Mouse (Mus musculus): ENCODE data around the gene Edar. TPM values are rescaled to one million over a fixed set of nuclear protein-coding genes. Genes with fewer than 3 reads are reported as not detected.

Edar gene
- 0.12 and 0.18 TPM in 2 replicates for polyA plus RNA-seq (2015; fragmentation: Nextera tagmentation; extraction: Ambion mirVana)

GRCm38 (mm10) chr10:58675533-58675932 is at the start of gene Edar:
TSS of gene Edar (minus strand) at chr10:58675654.

GRCm38 (mm10) chr10:58718110-58718509 is 42.7 kb upstream of the Edar start, which contains the start of gene Gm17542:
TSS of gene Gm17542 (minus strand) at chr10:58718210.

Other genes starting within 250 kb of the Edar start
- 10.9 and 13.3 TPM in 2 replicates for gene Ranbp2, start 228.7 kb downstream of the Edar start, polyA plus RNA-seq (2015; fragmentation: Nextera tagmentation; extraction: Ambion mirVana)
- gene Ccdc138, start 177.7 kb downstream of the Edar start, polyA plus RNA-seq (2015; fragmentation: Nextera tagmentation; extraction: Ambion mirVana) = 2.1 and 2.5 TPM in 2 replicates
- not detected in 2 replicates for gene Gm17542, start 42.6 kb upstream of the Edar start, polyA plus RNA-seq (2015; fragmentation: Nextera tagmentation; extraction: Ambion mirVana)
- gene Sh3rf3, start 137.7 kb upstream of the Edar start, polyA plus RNA-seq (2015; fragmentation: Nextera tagmentation; extraction: Ambion mirVana) = 0.73 and 1.1 TPM in 2 replicates

Data from urinary bladder, postnatal 0 days (tissue).